22 mouse cellular contexts compared by ENCODE assay signal in the genomic region with DNA sequence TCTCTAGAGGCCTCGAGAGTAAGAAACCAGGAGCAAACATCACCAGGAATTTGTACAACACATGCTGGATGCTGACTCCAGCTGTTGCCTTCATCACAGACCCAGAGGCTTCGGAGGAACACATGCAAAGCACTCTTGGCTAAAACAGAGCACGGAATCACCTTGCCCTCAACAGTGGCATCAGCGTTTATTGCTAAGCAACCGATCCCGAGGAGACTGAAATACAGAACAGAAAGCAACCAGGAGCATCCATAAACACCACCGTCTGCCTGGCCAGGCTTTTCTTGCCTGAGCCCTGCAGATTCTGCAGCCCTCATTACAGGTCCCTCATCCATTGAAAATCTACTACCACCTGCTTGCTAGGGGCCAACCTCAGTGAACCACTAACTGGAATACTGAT.
DNase-seq lines count a peak whose midpoint lies in the region; ATAC-seq and TF ChIP-seq lines count a peak whose summit lies in the region.
"Had no signal": no experiment of that assay in that cellular context is flagged by ENCODE, and none has a peak within 500 bp of the region (broad histone marks: within the 10 kb centered on the region; RNA-seq: fewer than 3 reads in every experiment).

No protein-coding gene starts in this region.

- no peaks in the 10 kb centered on the region for H3K27me3 ChIP-seq in forebrain, postnatal 0 days (ENCODE audit: insufficient read depth, low read length)
- no peaks in the 10 kb centered on the region for H3K27me3 ChIP-seq in forebrain, embryonic 11.5 days (ENCODE audit: control insufficient read depth, insufficient read depth, low read length)
- no peaks in the 10 kb centered on the region for H3K27me3 ChIP-seq in heart, embryonic 16.5 days (ENCODE audit: control insufficient read depth, insufficient read depth, low read length)
- H3K27me3 ChIP-seq in midbrain, embryonic 14.5 days (ENCODE audit: control insufficient read depth, insufficient read depth, low read length) = no peaks in the 10 kb centered on the region
- H3K27me3 ChIP-seq in midbrain, embryonic 11.5 days (ENCODE audit: control insufficient read depth, insufficient read depth, low read length) = no peaks in the 10 kb centered on the region
- H3K27me3 ChIP-seq in neural tube, embryonic 15.5 days (replicated peaks) = no peaks in the 10 kb centered on the region
- H3K27me3 ChIP-seq: CH12.LX; forebrain, embryonic 13.5 days had no signal

- DNase-seq in forebrain, postnatal 0 days = no peak
- DNase-seq in forebrain, embryonic 11.5 days (ENCODE audit: low spot score) = no peak
- DNase-seq in heart, adult 9 months (ENCODE audit: low spot score in 2 of 2) = no peak
- peak; percentile 62 for DNase-seq in midbrain, embryonic 14.5 days
- DNase-seq in midbrain, embryonic 11.5 days (ENCODE audit: low spot score, missing footprints) = no peak
- no peak for DNase-seq in B cell, adult 2 months
- DNase-seq: adrenal gland, adult 2 months; cerebellum, adult 11 months; cerebellum, postnatal 14 days; embryo, embryonic 11 days; kidney, postnatal 10 days; liver; liver, postnatal 0 days; lung, postnatal 14 days; spleen, adult 18-20 months; thymus, adult 2 months had no signal

- peak; percentile 42; the same call in 1 of the 2 replicates for ATAC-seq in forebrain, postnatal 0 days
- ATAC-seq in forebrain, embryonic 11.5 days (replicated peaks; ENCODE audit: low FRiP score) = no peak
- peak; percentile 29; the same call in 1 of the 2 replicates for ATAC-seq in heart, embryonic 16.5 days (replicated peaks; ENCODE audit: extremely low read depth, insufficient read depth, low FRiP score)
- no peak for ATAC-seq in midbrain, embryonic 14.5 days (ENCODE audit: low FRiP score, low TSS enrichment)
- no peak for ATAC-seq in midbrain, embryonic 11.5 days (ENCODE audit: low FRiP score)
- no peak for ATAC-seq in neural tube, embryonic 15.5 days (ENCODE audit: low FRiP score)
- ATAC-seq: forebrain, embryonic 13.5 days; intestine, postnatal 0 days; liver, postnatal 0 days had no signal

- H3K4me2 ChIP-seq in forebrain, postnatal 0 days (ENCODE audit: low read depth) = no peak overlapping the region
- no peak overlapping the region for H3K4me2 ChIP-seq in forebrain, embryonic 11.5 days (ENCODE audit: low read depth, low read length, severe bottlenecking)
- no peak overlapping the region for H3K4me2 ChIP-seq in heart, embryonic 16.5 days (ENCODE audit: low read depth, low read length)
- H3K4me2 ChIP-seq in midbrain, embryonic 14.5 days (ENCODE audit: low read length) = no peak overlapping the region
- no peak overlapping the region for H3K4me2 ChIP-seq in midbrain, embryonic 11.5 days
- no peak overlapping the region for H3K4me2 ChIP-seq in neural tube, embryonic 15.5 days
- H3K4me2 ChIP-seq: forebrain, embryonic 13.5 days had no signal

- no peaks in the 10 kb centered on the region for H3K4me1 ChIP-seq in forebrain, postnatal 0 days (ENCODE audit: insufficient read depth)
- H3K4me1 ChIP-seq in forebrain, embryonic 11.5 days (replicated peaks; ENCODE audit: control insufficient read depth, insufficient read depth, low read length) = no peaks in the 10 kb centered on the region
- peaks cover 40% of the 10 kb centered on the region for H3K4me1 ChIP-seq in heart, embryonic 16.5 days (ENCODE audit: control insufficient read depth, insufficient read depth, low read length)
- H3K4me1 ChIP-seq in midbrain, embryonic 14.5 days (ENCODE audit: control insufficient read depth, insufficient read depth, low read length) = peaks cover 5% of the 10 kb centered on the region; the same call in 1 of the 2 replicates
- H3K4me1 ChIP-seq in midbrain, embryonic 11.5 days (ENCODE audit: control insufficient read depth, insufficient read depth, low read length) = no peaks in the 10 kb centered on the region
- H3K4me1 ChIP-seq in neural tube, embryonic 15.5 days = peaks cover 33% of the 10 kb centered on the region
- H3K4me1 ChIP-seq: megakaryocyte, embryonic 14.5 days had no signal

- no peak overlapping the region for H3K27ac ChIP-seq in forebrain, postnatal 0 days (ENCODE audit: low read depth, low read length)
- H3K27ac ChIP-seq in forebrain, embryonic 11.5 days (ENCODE audit: low read depth, low read length) = no peak overlapping the region
- H3K27ac ChIP-seq in heart, embryonic 16.5 days (ENCODE audit: low read length) = peak overlapping the region; percentile 82
- H3K27ac ChIP-seq in midbrain, embryonic 14.5 days (replicated peaks; ENCODE audit: low read depth, low read length) = no peak overlapping the region
- no peak overlapping the region for H3K27ac ChIP-seq in midbrain, embryonic 11.5 days (ENCODE audit: low read depth, low read length)
- H3K27ac ChIP-seq in neural tube, embryonic 15.5 days (replicated peaks) = 0 out of 2 replicates have a peak overlapping the region, but pooled peaks have one; percentile 11
- H3K27ac ChIP-seq: forebrain, embryonic 13.5 days had no signal

- H3K9me3 ChIP-seq in forebrain, postnatal 0 days (ENCODE audit: low read length) = no peaks in the 10 kb centered on the region
- no peaks in the 10 kb centered on the region for H3K9me3 ChIP-seq in forebrain, embryonic 11.5 days (ENCODE audit: control insufficient read depth, low read length)
- no peaks in the 10 kb centered on the region for H3K9me3 ChIP-seq in heart, embryonic 16.5 days (replicated peaks; ENCODE audit: control insufficient read depth, low read length)
- no peaks in the 10 kb centered on the region for H3K9me3 ChIP-seq in midbrain, embryonic 14.5 days (ENCODE audit: control insufficient read depth, low read length)
- no peaks in the 10 kb centered on the region for H3K9me3 ChIP-seq in midbrain, embryonic 11.5 days (ENCODE audit: control insufficient read depth, low read length)
- H3K9me3 ChIP-seq in neural tube, embryonic 15.5 days (replicated peaks) = no peaks in the 10 kb centered on the region
- H3K9me3 ChIP-seq: forebrain, embryonic 13.5 days; megakaryocyte, embryonic 14.5 days had no signal

- no peak overlapping the region for H3K4me3 ChIP-seq in forebrain, postnatal 0 days (ENCODE audit: low read depth, low read length)
- no peak overlapping the region for H3K4me3 ChIP-seq in forebrain, embryonic 11.5 days (ENCODE audit: low read depth, low read length)
- H3K4me3 ChIP-seq in heart, embryonic 16.5 days (ENCODE audit: low read length) = no peak overlapping the region
- no peak overlapping the region for H3K4me3 ChIP-seq in midbrain, embryonic 14.5 days (replicated peaks; ENCODE audit: low read depth, low read length)
- H3K4me3 ChIP-seq in midbrain, embryonic 11.5 days (ENCODE audit: low read depth, low read length) = no peak overlapping the region
- H3K4me3 ChIP-seq in neural tube, embryonic 15.5 days (replicated peaks) = no peak overlapping the region
- H3K4me3 ChIP-seq: forebrain, embryonic 13.5 days; megakaryocyte, embryonic 14.5 days had no signal

- H3K9ac ChIP-seq in forebrain, postnatal 0 days = no peak overlapping the region
- no peak overlapping the region for H3K9ac ChIP-seq in forebrain, embryonic 11.5 days (ENCODE audit: low read length)
- H3K9ac ChIP-seq in heart, embryonic 16.5 days (ENCODE audit: low read length) = no peak overlapping the region
- no peak overlapping the region for H3K9ac ChIP-seq in midbrain, embryonic 14.5 days (replicated peaks; ENCODE audit: low read length)
- no peak overlapping the region for H3K9ac ChIP-seq in midbrain, embryonic 11.5 days (ENCODE audit: low read length)
- no peak overlapping the region for H3K9ac ChIP-seq in neural tube, embryonic 15.5 days (replicated peaks)
- H3K9ac ChIP-seq: forebrain, embryonic 13.5 days; liver, postnatal 0 days had no signal

- no peaks in the 10 kb centered on the region for H3K36me3 ChIP-seq in forebrain, postnatal 0 days (ENCODE audit: insufficient read depth)
- no peaks in the 10 kb centered on the region for H3K36me3 ChIP-seq in forebrain, embryonic 11.5 days (ENCODE audit: control insufficient read depth, insufficient read depth, low read length)
- no peaks in the 10 kb centered on the region for H3K36me3 ChIP-seq in heart, embryonic 16.5 days (ENCODE audit: control insufficient read depth, insufficient read depth)
- no peaks in the 10 kb centered on the region for H3K36me3 ChIP-seq in midbrain, embryonic 14.5 days (ENCODE audit: control insufficient read depth, insufficient read depth, low read length)
- no peaks in the 10 kb centered on the region for H3K36me3 ChIP-seq in midbrain, embryonic 11.5 days (ENCODE audit: control insufficient read depth, insufficient read depth, low read length)
- H3K36me3 ChIP-seq in neural tube, embryonic 15.5 days = no peaks in the 10 kb centered on the region

- WGBS in forebrain, postnatal 0 days = 53% methylated on average over 7 of the region's 7 CpGs
- WGBS in forebrain, embryonic 11.5 days = 66% methylated on average over 7 of the region's 7 CpGs
- 40% methylated on average over 7 of the region's 7 CpGs for WGBS in heart, embryonic 16.5 days
- WGBS in midbrain, embryonic 14.5 days = 40% methylated on average over 7 of the region's 7 CpGs
- WGBS in midbrain, embryonic 11.5 days = 54% methylated on average over 7 of the region's 7 CpGs
- 26% methylated on average over 7 of the region's 7 CpGs for WGBS in neural tube, embryonic 15.5 days

- TF ChIP-seq CTCF in forebrain, postnatal 0 days (IDR thresholded peaks at IDR 0.05; ENCODE audit: low read depth) = no peak

Comparison
In these comparisons a context has a peak if more than half of its experiments do, and no peak if none do; other contexts are left out.
1. ATAC-seq: peak in forebrain, postnatal 0 days (single experiment) and heart, embryonic 16.5 days (single experiment); none in forebrain, embryonic 11.5 days (single experiment), midbrain, embryonic 14.5 days (single experiment), midbrain, embryonic 11.5 days (single experiment) and neural tube, embryonic 15.5 days (single experiment).
2. H3K27ac ChIP-seq: peak in heart, embryonic 16.5 days (single experiment) and neural tube, embryonic 15.5 days (single experiment); none in forebrain, postnatal 0 days (single experiment), forebrain, embryonic 11.5 days (single experiment), midbrain, embryonic 14.5 days (single experiment) and midbrain, embryonic 11.5 days (single experiment).